Mouse (Mus musculus) cortical plate, adult 2 months (tissue): ENCODE measurements around the gene Crip2.

ENCODE experiments used
- CTCF ChIP-seq: fragments of 200-500 bp; IDR thresholded peaks from 2 replicates; pipeline ENCODE4 v1.5.1; 2011; ENCODE audit warnings: mild to moderate bottlenecking, control low read depth, low read length; ENCODE audit not compliant: insufficient read depth; ENCODE audit errors: extremely low read depth
- POLR2A ChIP-seq: fragments of 200-500 bp; IDR thresholded peaks from 2 replicates; pipeline ENCODE4 v1.6.1; 2011; ENCODE audit warnings: mild to moderate bottlenecking, low read length, control low read depth; ENCODE audit not compliant: insufficient read depth; ENCODE audit errors: extremely low read depth

- TF ChIP-seq CTCF (no peak), POLR2A (no peak)
These were observed 7.5 kb upstream of the Crip2 start for GRCm38 (mm10) chr12:113132567-113132966.
